8 mouse cellular contexts compared by ENCODE assay signal in the genomic region with DNA sequence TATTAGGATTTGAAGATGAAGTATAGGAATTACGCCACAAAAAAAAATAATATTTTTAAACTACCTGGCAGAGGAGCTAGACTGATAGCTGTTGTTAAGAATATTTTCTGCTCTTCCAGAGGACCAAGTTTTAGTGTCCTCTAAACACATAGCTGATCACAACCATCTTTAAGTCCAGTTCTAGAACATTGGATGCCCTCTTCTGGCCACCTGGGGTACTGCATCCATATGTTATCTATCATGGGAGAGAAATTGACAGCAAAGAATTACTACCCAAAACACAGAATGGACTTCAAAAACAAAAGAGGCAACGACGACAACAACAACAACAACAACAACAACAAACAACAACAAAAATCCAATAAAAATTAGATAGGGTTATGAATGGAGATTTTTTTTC.
A peak's percentile ranks its signal among the peaks of the same experiment; 100 is the strongest.
DNase-seq lines count a peak whose midpoint lies in the region; ATAC-seq and TF ChIP-seq lines count a peak whose summit lies in the region.

No protein-coding gene starts in this region.

- ATAC-seq in heart, embryonic 12.5 days (ENCODE audit: insufficient number of reproducible peaks, low FRiP score) = no peak
- no peak for ATAC-seq in lung, postnatal 0 days

- no peak overlapping the region for H3K4me2 ChIP-seq in heart, embryonic 12.5 days
- no peak overlapping the region for H3K4me2 ChIP-seq in lung, postnatal 0 days (replicated peaks; ENCODE audit: low read depth, low read length)

- H3K27me3 ChIP-seq in heart, embryonic 12.5 days (replicated peaks) = no peaks in the 10 kb centered on the region
- no peaks in the 10 kb centered on the region for H3K27me3 ChIP-seq in lung, postnatal 0 days (replicated peaks; ENCODE audit: insufficient read depth, low read length)
- no peaks in the 10 kb centered on the region for H3K27me3 ChIP-seq in thymus, adult 2 months (ENCODE audit: control insufficient read depth, insufficient read depth, low read length)

- no peak for TF ChIP-seq POLR2A in thymus, adult 2 months (IDR thresholded peaks at IDR 0.05; ENCODE audit: control insufficient read depth, extremely low read depth, insufficient read depth, low read length, poor library complexity)

- no peaks in the 10 kb centered on the region for H3K4me1 ChIP-seq in heart, embryonic 12.5 days (replicated peaks)
- H3K4me1 ChIP-seq in lung, postnatal 0 days (ENCODE audit: insufficient read depth, low read depth, low read length) = no peaks in the 10 kb centered on the region
- H3K4me1 ChIP-seq in thymus, adult 2 months (replicated peaks; ENCODE audit: control insufficient read depth, insufficient read depth, low read length) = no peaks in the 10 kb centered on the region

- H3K9ac ChIP-seq in heart, embryonic 12.5 days = no peak overlapping the region
- no peak overlapping the region for H3K9ac ChIP-seq in lung, postnatal 0 days (replicated peaks; ENCODE audit: low read depth)

- H3K36me3 ChIP-seq in heart, embryonic 12.5 days = no peaks in the 10 kb centered on the region
- H3K36me3 ChIP-seq in lung, postnatal 0 days (ENCODE audit: insufficient read depth, low read length) = no peaks in the 10 kb centered on the region
- H3K36me3 ChIP-seq in thymus, adult 2 months (ENCODE audit: control insufficient read depth, insufficient read depth, low read length) = no peaks in the 10 kb centered on the region

- peak; percentile 25 to 71 for DNase-seq in heart, adult 18-20 months
- DNase-seq in 416B (ENCODE audit: low read depth) (peak; percentile 50), adipocyte (ENCODE audit: low spot score) (peak; percentile 52)
- DNase-seq in embryo, embryonic 11.5 days (ENCODE audit: low read depth, low spot score) = peak; percentile 8
- DNase-seq in kidney, postnatal 25 days = peak; percentile 43 to 80
- DNase-seq in lung, postnatal 0 days (ENCODE audit: low spot score) = peak; percentile 34
- peak; percentile 69 for DNase-seq in thymus, adult 2 months

- TF ChIP-seq CTCF in lung, postnatal 0 days (IDR thresholded peaks at IDR 0.05) = peak; percentile 77
- TF ChIP-seq CTCF in thymus, adult 2 months (IDR thresholded peaks at IDR 0.05; ENCODE audit: borderline replicate concordance, control insufficient read depth, extremely low read depth, insufficient read depth, low read length, poor library complexity) = no peak

- H3K9me3 ChIP-seq in heart, embryonic 12.5 days (replicated peaks) = no peaks in the 10 kb centered on the region
- H3K9me3 ChIP-seq in lung, postnatal 0 days (ENCODE audit: low read length) = no peaks in the 10 kb centered on the region

- no peak for TF ChIP-seq EP300 in lung, postnatal 0 days (IDR thresholded peaks at IDR 0.05)

- H3K4me3 ChIP-seq in heart, embryonic 12.5 days = no peak overlapping the region
- H3K4me3 ChIP-seq in lung, postnatal 0 days (ENCODE audit: low read depth, low read length) = no peak overlapping the region
- H3K4me3 ChIP-seq in thymus, adult 2 months (ENCODE audit: control insufficient read depth, insufficient read depth, low read length) = no peak overlapping the region

- no peak overlapping the region for H3K27ac ChIP-seq in heart, embryonic 12.5 days (ENCODE audit: poor library complexity, severe bottlenecking)
- no peak overlapping the region for H3K27ac ChIP-seq in lung, postnatal 0 days (ENCODE audit: low read length)
- H3K27ac ChIP-seq in thymus, adult 2 months (ENCODE audit: control insufficient read depth, insufficient read depth, low read length) = no peak overlapping the region

- 51% methylated on average over 3 of the region's 3 CpGs for WGBS in heart, embryonic 12.5 days
- 48% methylated on average over 3 of the region's 3 CpGs for WGBS in lung, postnatal 0 days
- WGBS in thymus, adult 2 months = 52% methylated on average over 3 of the region's 3 CpGs

Comparison
In these comparisons a context has a peak if more than half of its experiments do, and no peak if none do; other contexts are left out.
1. DNase-seq: peak in every context shown above with its lines; median percentile 69 in thymus, adult 2 months; 62 in kidney, postnatal 25 days; 52 in adipocyte; 50 in 416B; 48 in heart, adult 18-20 months; 34 in lung, postnatal 0 days; 8 in embryo, embryonic 11.5 days.